Mouse (Mus musculus) layer of hippocampus, adult 9-11 months (tissue): Measurements from ENCODE around the gene Fhod1.

Experiments used
- DNase-seq: peaks from one replicate; pipeline ENCODE4 v3.0.0; 2022

Gene Fhod1

GRCm38 (mm10) chr8:105348450-105349095 is 820 bp upstream of the Fhod1 start, which contains the start of gene Slc9a5:
Gene Slc9a5 (plus strand): TSS chr8:105348843.
- no peak for DNase-seq

- DNase-seq, result no peak
Measured at GRCm38 (mm10) chr8:105346611-105347427, 934 bp downstream of the Fhod1 start.

DNA sequence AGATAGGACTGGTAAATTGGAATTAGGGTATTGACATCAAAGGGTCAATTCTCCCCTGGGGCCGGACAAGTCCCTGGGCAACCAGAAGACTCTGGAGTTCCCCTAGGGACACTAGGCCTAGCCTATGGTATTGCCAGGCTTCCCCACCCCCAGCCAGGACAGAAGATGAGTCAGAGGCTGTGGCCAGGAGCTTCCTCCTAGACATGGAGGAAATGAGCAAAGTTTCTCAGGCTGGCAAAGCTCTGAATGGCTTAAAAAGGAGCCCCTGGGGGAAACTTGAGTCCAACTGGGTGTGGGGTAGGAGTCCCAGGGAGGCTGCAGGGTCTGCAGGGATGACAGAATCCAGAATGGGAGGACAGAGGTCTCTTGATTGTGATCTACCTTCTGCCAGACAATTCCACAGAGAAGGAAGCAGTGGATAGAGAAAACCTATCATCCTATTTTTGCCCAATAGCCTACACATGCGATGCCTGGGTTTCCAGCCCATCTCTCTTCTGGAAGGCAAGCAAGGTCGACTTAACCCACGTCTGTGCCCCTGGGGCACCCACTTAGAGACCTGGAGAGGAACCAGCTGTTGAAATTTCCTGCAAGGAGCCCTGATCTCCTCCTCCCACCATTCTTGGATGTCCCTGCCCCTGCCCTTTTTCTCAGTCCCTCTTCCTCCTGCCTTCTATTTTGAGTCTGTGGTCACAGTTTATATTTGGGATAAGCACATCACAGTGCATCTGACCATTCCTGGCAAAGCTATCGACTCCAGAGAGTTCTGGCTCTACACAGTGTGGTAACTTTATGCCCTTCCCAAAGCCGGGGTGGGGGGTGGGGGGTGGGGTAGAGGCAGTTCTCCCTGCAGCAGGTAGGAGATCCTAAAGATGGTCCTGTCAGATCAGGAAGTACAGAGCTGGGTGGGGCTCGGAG is 2.4 kb downstream of the Fhod1 start:
- peak; percentile 69 for DNase-seq

GRCm38 (mm10) chr8:105343791-105344574 is 3.8 kb downstream of the Fhod1 start:
- no peak for DNase-seq

DNA sequence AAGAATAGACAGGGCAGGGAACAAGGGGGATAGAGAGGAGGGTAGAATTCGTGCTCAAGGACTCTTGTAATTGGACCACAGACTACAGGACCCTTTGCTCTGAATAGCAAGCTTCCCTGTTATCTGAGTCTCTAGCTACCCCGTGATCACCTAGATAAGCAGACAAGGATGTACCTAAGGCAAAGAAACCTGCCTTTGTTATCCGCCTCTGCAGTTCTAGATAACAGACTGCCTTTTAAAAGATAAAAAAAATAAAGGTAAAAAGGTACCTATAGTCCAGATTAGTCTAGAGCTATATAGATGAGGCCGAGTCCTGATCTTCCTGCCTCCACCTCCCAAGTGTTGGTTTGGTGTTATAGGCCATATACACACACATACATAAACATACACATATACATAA is 5.0 kb downstream of the Fhod1 start:
- no peak for DNase-seq

- DNase-seq, result no peak
Measured at GRCm38 (mm10) chr8:105341399-105341798, 6.4 kb downstream of the Fhod1 start.

- DNase-seq, result no peak
Measured at GRCm38 (mm10) chr8:105339886-105340635, 7.7 kb downstream of the Fhod1 start.

DNA sequence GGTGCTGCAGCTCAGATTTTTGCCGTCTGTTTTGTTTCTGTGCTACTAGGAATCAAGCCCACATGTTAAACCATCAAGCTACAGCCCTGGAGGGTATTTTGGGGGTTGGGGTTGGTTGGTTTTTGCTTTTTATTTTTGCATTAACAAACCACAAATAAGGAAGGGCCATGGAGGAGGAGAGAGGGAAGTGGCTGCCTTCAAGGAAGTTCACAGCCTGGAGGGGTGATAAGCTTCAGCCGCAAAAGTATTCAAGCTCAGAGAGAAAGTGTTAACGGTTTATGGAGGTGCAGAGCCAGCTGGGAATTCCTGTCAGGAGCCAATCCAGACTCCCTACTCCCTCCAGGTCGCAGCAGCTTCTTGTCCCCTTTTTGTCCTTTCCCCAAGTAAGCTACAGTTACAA is 8.8 kb downstream of the Fhod1 start:
- no peak for DNase-seq

DNA sequence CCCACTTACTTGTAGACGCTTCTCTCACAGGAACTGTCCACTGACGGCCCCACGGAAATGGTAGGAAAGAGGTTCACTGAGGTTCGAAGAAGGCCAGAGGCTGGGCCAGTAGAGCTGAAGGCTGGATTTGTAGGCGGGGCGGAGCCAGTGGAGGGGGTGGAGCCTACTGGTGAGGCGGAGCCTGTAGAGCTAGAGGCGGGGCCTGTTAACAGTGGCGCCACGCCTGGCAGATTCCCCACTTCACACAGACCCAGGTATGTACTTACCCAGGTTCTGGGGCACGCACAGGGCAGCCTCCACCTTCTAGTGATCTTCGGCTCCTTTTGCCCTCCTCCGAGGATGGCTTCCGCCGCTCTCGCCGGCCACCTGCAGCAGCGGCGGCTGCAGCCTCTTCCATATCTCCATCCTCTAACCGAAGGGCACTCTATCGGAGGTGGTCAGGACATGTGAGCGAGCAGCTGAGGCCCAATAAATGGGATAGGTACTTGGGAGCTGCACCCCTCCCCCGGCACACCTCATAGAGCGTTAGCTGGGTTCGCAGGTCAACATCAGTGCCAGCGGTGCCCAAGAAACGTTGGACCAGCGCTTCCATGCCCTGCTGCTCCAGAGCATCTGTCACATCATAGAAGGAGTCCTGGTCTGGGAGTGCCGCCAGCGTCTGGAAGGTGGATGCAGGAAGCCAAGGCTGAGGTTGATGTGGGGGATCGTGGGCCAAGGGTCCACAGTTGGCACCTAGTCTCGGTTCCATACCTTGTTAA is 11.2 kb downstream of the Fhod1 start:
- DNase-seq, result no peak

GRCm38 (mm10) chr8:105332523-105332922 is 15.2 kb downstream of the Fhod1 start:
- DNase-seq, result no peak

GRCm38 (mm10) chr8:105331931-105332330 is 15.8 kb downstream of the Fhod1 start:
- DNase-seq, result no peak

DNA sequence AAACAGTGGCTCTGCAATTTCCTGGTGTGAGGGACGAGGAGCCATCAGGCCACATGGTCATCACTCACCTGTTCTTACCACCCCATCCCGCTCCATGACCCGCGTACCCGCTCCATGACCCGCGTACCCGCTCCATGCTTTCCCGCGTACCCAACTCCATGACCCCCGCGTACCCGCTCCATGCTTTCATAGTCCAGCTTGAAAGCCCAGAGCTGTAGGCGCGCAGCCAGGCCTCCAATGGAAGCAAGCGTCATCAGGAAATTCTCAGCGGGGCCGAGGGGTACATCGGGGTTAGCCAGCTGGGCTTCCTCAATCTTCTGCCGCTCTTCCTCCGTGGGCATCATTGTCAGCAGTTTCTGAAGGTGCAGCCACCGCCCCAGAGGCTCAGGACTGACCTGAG is 16.3 kb downstream of the Fhod1 start:
- no peak for DNase-seq

GRCm38 (mm10) chr8:105330325-105330724 is 17.4 kb downstream of the Fhod1 start:
- no peak for DNase-seq

DNA sequence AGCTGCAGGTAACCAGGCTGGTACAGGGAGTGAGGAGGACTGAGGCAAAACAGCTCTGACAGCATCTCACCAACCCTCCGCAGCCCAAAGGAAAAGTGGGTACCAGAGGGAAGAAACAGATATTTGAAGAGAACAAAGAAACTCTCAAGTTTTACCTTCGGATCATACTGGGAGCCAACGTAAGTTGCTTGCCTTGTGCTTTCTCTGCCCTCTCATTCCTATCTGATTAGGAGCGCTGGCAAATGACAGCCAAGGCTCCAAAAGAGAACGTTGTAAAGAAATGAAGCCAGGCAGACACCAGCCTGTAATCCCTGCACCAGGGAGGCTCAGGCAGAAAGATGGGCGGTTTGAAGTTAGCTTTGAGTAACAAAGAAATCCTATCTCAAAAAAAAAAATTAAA is 20.8 kb downstream of the Fhod1 start:
- DNase-seq, result no peak

DNA sequence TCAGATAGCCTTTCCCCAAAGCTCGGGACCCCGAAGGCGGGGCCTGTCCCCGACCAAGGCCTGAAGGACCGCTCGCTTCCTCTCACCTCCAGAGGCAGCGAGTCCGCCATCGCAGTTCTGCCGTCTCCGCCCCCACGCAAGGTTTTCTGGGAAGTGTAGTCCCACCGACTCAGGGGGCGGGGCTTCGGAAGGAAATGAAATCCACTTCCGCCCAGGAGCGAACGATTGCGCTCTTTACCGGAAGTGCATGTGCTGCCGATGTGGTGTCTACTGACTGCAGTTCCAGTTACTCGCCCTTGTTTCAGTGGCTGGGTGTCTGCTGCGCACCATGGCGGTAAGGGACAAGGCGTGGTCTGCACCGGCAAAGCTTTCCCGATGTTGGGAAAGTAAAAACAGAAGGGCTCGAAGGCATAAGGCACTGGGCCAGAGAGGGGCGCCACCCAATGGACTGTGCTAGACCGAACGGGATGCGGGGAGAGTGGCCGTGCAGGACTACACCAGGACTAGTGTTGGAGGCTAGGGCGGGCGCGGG is 21.5 kb downstream of the Fhod1 start, which contains the start of the genes Lrrc29 and Tmem208:
Lrrc29 (minus strand) TSS at position 138 of the 532 bp plus-strand sequence.
Tmem208 (plus strand) TSS at position 214 of the 532 bp plus-strand sequence.
- DNase-seq, result peak; percentile 97

DNA sequence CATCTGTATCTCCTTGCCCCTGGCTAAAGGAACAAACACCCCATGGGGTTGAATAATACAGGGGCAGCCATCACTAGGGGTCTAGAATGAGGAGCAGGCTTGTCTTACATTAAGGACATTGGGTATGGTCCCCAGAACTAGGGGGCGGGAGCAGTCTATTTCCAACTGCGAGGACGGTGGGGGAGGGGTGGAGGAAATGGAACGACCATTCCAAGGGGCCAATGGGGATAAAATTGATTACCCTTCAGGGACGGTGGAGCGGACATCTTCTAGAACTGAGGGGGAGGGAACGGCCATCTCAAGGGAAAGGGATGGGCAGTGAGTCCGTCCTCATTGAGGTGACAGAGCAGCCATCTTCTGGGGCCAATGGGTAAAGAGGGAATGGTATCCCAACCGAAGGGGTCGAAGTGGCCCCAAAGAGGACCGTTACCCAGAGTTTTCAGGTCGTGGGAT is 22.1 kb downstream of the Fhod1 start:
- no peak for DNase-seq

GRCm38 (mm10) chr8:105323183-105323582 is 24.6 kb downstream of the Fhod1 start:
- no peak for DNase-seq

- DNase-seq, result no peak
Measured at GRCm38 (mm10) chr8:105318662-105319190, 29.0 kb downstream of the Fhod1 start.

- no peak for DNase-seq
Measured at GRCm38 (mm10) chr8:105317941-105318340, 29.8 kb downstream of the Fhod1 start.
